In the genomic region with DNA sequence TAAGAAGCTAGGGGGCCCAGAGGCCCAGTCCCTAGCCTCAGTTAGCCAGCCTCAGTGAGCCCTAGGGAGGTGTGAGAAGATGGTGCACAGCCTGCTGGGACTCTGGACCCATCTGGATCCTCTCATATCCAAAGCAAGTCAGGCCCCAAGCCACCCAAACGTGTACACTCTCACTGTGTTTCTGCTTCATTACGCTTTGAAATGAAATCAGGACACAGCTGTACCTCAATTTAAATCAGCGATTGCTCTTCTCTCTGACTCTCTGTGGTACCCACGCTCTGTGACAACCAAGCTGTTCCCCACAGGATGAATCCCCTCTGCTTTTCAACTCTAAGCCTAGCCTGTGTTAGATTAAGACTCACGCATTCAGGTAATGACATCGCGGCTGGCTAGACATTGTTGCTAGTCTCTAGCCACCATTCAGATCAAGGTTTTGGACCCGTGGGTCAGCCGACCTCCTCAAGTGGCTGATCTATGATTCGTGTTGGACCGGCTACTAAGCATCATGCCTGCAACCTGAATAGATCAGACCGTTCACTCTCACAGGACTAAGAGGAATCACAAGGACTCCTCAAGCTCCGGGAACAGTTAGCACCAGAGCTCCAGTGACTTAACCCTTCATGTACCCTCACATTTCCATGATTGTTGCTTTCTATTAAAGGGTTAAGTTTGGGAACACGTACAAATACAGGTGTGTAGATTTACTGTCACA, we compare ENCODE assay signal across 18 mouse cellular contexts.
DNase-seq lines count a peak whose midpoint lies in the region; ATAC-seq and TF ChIP-seq lines count a peak whose summit lies in the region.
"Had no signal": no experiment of that assay in that cellular context is flagged by ENCODE, and none has a peak within 500 bp of the region (broad histone marks: within the 10 kb centered on the region; RNA-seq: fewer than 3 reads in every experiment).

No protein-coding gene starts in this region.

- no peaks in the 10 kb centered on the region for H3K9me3 ChIP-seq in embryonic facial prominence, embryonic 14.5 days (ENCODE audit: control insufficient read depth, low read length)
- no peaks in the 10 kb centered on the region for H3K9me3 ChIP-seq in embryonic facial prominence, embryonic 10.5 days
- no peaks in the 10 kb centered on the region for H3K9me3 ChIP-seq in lung, embryonic 14.5 days (ENCODE audit: low read depth, low read length)
- H3K9me3 ChIP-seq in limb, embryonic 10.5 days (replicated peaks), result no peaks in the 10 kb centered on the region
- no peaks in the 10 kb centered on the region for H3K9me3 ChIP-seq in neural tube, embryonic 13.5 days
- H3K9me3 ChIP-seq: heart, embryonic 10.5 days; limb, embryonic 12.5 days; stomach, embryonic 15.5 days had no signal

- no peak overlapping the region for H3K27ac ChIP-seq in embryonic facial prominence, embryonic 14.5 days (replicated peaks; ENCODE audit: low read depth, low read length)
- no peak overlapping the region for H3K27ac ChIP-seq in embryonic facial prominence, embryonic 10.5 days (replicated peaks)
- no peak overlapping the region for H3K27ac ChIP-seq in lung, embryonic 14.5 days (ENCODE audit: low read depth)
- H3K27ac ChIP-seq in limb, embryonic 10.5 days, result no peak overlapping the region
- H3K27ac ChIP-seq in neural tube, embryonic 13.5 days (replicated peaks), result peak overlapping the region; percentile 65
- H3K27ac ChIP-seq: gastrocnemius, adult 2 months; heart, embryonic 10.5 days; kidney, postnatal 0 days; limb, embryonic 12.5 days; macrophage; stomach, embryonic 15.5 days had no signal

- H3K36me3 ChIP-seq in embryonic facial prominence, embryonic 14.5 days (ENCODE audit: control insufficient read depth, insufficient read depth, low read length), result peaks cover 32% of the 10 kb centered on the region
- H3K36me3 ChIP-seq in embryonic facial prominence, embryonic 10.5 days (replicated peaks), result peaks cover 84% of the 10 kb centered on the region
- peaks cover 46% of the 10 kb centered on the region for H3K36me3 ChIP-seq in lung, embryonic 14.5 days (ENCODE audit: insufficient read depth)
- peaks cover 76% of the 10 kb centered on the region for H3K36me3 ChIP-seq in limb, embryonic 10.5 days
- H3K36me3 ChIP-seq in neural tube, embryonic 13.5 days, result no peaks in the 10 kb centered on the region
- H3K36me3 ChIP-seq: stomach, embryonic 15.5 days had no signal

- no peak overlapping the region for H3K9ac ChIP-seq in embryonic facial prominence, embryonic 14.5 days (ENCODE audit: low read depth, low read length)
- no peak overlapping the region for H3K9ac ChIP-seq in lung, embryonic 14.5 days
- H3K9ac ChIP-seq in neural tube, embryonic 13.5 days, result no peak overlapping the region
- H3K9ac ChIP-seq: limb, embryonic 12.5 days; stomach, embryonic 15.5 days had no signal

- H3K4me1 ChIP-seq in embryonic facial prominence, embryonic 14.5 days (ENCODE audit: control insufficient read depth, insufficient read depth, low read length), result no peaks in the 10 kb centered on the region
- no peaks in the 10 kb centered on the region for H3K4me1 ChIP-seq in embryonic facial prominence, embryonic 10.5 days
- no peaks in the 10 kb centered on the region for H3K4me1 ChIP-seq in lung, embryonic 14.5 days (ENCODE audit: insufficient read depth)
- no peaks in the 10 kb centered on the region for H3K4me1 ChIP-seq in lung, adult 2 months (ENCODE audit: control insufficient read depth, insufficient read depth, low read length)
- H3K4me1 ChIP-seq in limb, embryonic 10.5 days, result no peaks in the 10 kb centered on the region
- H3K4me1 ChIP-seq in neural tube, embryonic 13.5 days (replicated peaks), result peaks cover 18% of the 10 kb centered on the region
- H3K4me1 ChIP-seq: heart, embryonic 10.5 days; limb, embryonic 12.5 days; stomach, embryonic 15.5 days had no signal

- no peak overlapping the region for H3K4me3 ChIP-seq in embryonic facial prominence, embryonic 14.5 days (ENCODE audit: low read depth, low read length)
- no peak overlapping the region for H3K4me3 ChIP-seq in embryonic facial prominence, embryonic 10.5 days
- no peak overlapping the region for H3K4me3 ChIP-seq in lung, embryonic 14.5 days (ENCODE audit: low read depth, low read length)
- H3K4me3 ChIP-seq in lung, adult 2 months (replicated peaks; ENCODE audit: extremely low read depth, low read depth, low read length), result no peak overlapping the region
- no peak overlapping the region for H3K4me3 ChIP-seq in limb, embryonic 10.5 days
- H3K4me3 ChIP-seq in neural tube, embryonic 13.5 days, result no peak overlapping the region
- H3K4me3 ChIP-seq: gastrocnemius, adult 2 months; heart, embryonic 10.5 days; limb, embryonic 12.5 days; stomach, embryonic 15.5 days had no signal

- no peak for TF ChIP-seq CTCF in lung, embryonic 14.5 days (IDR thresholded peaks at IDR 0.05; ENCODE audit: low read depth)
- TF ChIP-seq CTCF in lung, adult 2 months (IDR thresholded peaks at IDR 0.05; ENCODE audit: insufficient read depth, low read length), result no peak

- H3K4me2 ChIP-seq in embryonic facial prominence, embryonic 14.5 days (ENCODE audit: low read depth, low read length), result no peak overlapping the region
- no peak overlapping the region for H3K4me2 ChIP-seq in lung, embryonic 14.5 days
- 0 out of 2 replicates have a peak overlapping the region, but pooled peaks have one; percentile 16 for H3K4me2 ChIP-seq in neural tube, embryonic 13.5 days
- H3K4me2 ChIP-seq: limb, embryonic 12.5 days; stomach, embryonic 15.5 days had no signal

- WGBS in embryonic facial prominence, embryonic 14.5 days, result 73% methylated on average over 14 of the region's 14 CpGs
- WGBS in embryonic facial prominence, embryonic 10.5 days, result 84% methylated on average over 14 of the region's 14 CpGs
- WGBS in lung, embryonic 14.5 days, result 64% methylated on average over 14 of the region's 14 CpGs
- WGBS in lung, adult 2 months, result 72% methylated on average over 14 of the region's 14 CpGs
- 84% methylated on average over 14 of the region's 14 CpGs for WGBS in limb, embryonic 10.5 days
- 51% methylated on average over 14 of the region's 14 CpGs for WGBS in neural tube, embryonic 13.5 days

- no peaks in the 10 kb centered on the region for H3K27me3 ChIP-seq in embryonic facial prominence, embryonic 14.5 days (replicated peaks; ENCODE audit: control insufficient read depth, insufficient read depth, low read length)
- no peaks in the 10 kb centered on the region for H3K27me3 ChIP-seq in embryonic facial prominence, embryonic 10.5 days (replicated peaks; ENCODE audit: low read depth, poor library complexity, severe bottlenecking)
- H3K27me3 ChIP-seq in lung, embryonic 14.5 days (ENCODE audit: insufficient read depth, low read length), result no peaks in the 10 kb centered on the region
- H3K27me3 ChIP-seq in limb, embryonic 10.5 days (ENCODE audit: low read depth, poor library complexity, severe bottlenecking), result no peaks in the 10 kb centered on the region
- no peaks in the 10 kb centered on the region for H3K27me3 ChIP-seq in neural tube, embryonic 13.5 days
- H3K27me3 ChIP-seq: limb, embryonic 12.5 days; stomach, embryonic 15.5 days had no signal

- peak; percentile 90 for ATAC-seq in embryonic facial prominence, embryonic 14.5 days (ENCODE audit: low read depth)
- no peak for ATAC-seq in lung, embryonic 14.5 days (ENCODE audit: insufficient read depth)
- peak; percentile 78 for ATAC-seq in neural tube, embryonic 13.5 days (ENCODE audit: low read depth)
- ATAC-seq: inflammation-experienced regulatory T-cells, adult 6 months had no signal

- peak; percentile 15 for DNase-seq in embryonic facial prominence, embryonic 14.5 days (ENCODE audit: low spot score)
- no peak for DNase-seq in embryonic facial prominence, embryonic 10.5 days (ENCODE audit: low spot score)
- DNase-seq in lung, embryonic 14.5 days, result peak; percentile 25
- DNase-seq in lung, adult 2 months, result no peak
- peak; percentile 22 for DNase-seq in limb, embryonic 10.5 days (ENCODE audit: low spot score)
- DNase-seq in liver, result no peak
- DNase-seq in adrenal gland, adult (ENCODE audit: inconsistent age in 2 of 2, low spot score in 1 of 2), result no peak
- DNase-seq: cerebellum, postnatal 36 days; gastrocnemius, adult 2 months; right cerebral cortex, postnatal 25 days; thymus, postnatal 36 days had no signal

- no peak for TF ChIP-seq POLR2A in lung, adult 2 months (IDR thresholded peaks at IDR 0.05; ENCODE audit: borderline replicate concordance, extremely low read depth, low read depth, low read length)

Comparison
In these comparisons a context has a peak if more than half of its experiments do, and no peak if none do; other contexts are left out.
1. DNase-seq: peak in embryonic facial prominence, embryonic 14.5 days (single experiment), lung, embryonic 14.5 days (single experiment) and limb, embryonic 10.5 days (single experiment); none in embryonic facial prominence, embryonic 10.5 days (single experiment), lung, adult 2 months (single experiment), liver (single experiment) and adrenal gland, adult (0 of 2).